Mouse (Mus musculus): ENCODE results near the gene Uqcrq.

Gene Uqcrq

GRCm38 (mm10) chr11:53430670-53431346, at the start of gene Uqcrq, which contains the start of gene Gdf9:
Gene Uqcrq, minus strand, starts transcription at chr11:53430831.
Gene Gdf9, plus strand, starts transcription at chr11:53431023.
- peak; percentile 99 for DNase-seq

GRCm38 (mm10) chr11:53479783-53480301, 49.2 kb upstream of the Uqcrq start, which contains the start of the genes Gm9945 and Sowaha:
Gene Gm9945, plus strand, starts transcription at chr11:53480166.
Gene Sowaha, minus strand, starts transcription at chr11:53480274.
- peak; percentile 27 for DNase-seq

- DNase-seq: no peak
Measured at GRCm38 (mm10) chr11:53479171-53479782, 48.6 kb upstream of the Uqcrq start.

- DNase-seq: no peak
Measured at GRCm38 (mm10) chr11:53478383-53479170, 47.9 kb upstream of the Uqcrq start.

GRCm38 (mm10) chr11:53477833-53478232, 47.2 kb upstream of the Uqcrq start:
- DNase-seq: no peak

GRCm38 (mm10) chr11:53475620-53476019, 45.0 kb upstream of the Uqcrq start:
- no peak for DNase-seq

GRCm38 (mm10) chr11:53472709-53473108, 42.1 kb upstream of the Uqcrq start:
- DNase-seq: no peak

- peak; percentile 87 for DNase-seq
Measured at GRCm38 (mm10) chr11:53469968-53470695, 39.5 kb upstream of the Uqcrq start, which contains the start of gene Gm9837. Gene Gm9837, minus strand, starts transcription at chr11:53470479.

- no peak for DNase-seq
Measured at GRCm38 (mm10) chr11:53469294-53469967, 38.8 kb upstream of the Uqcrq start.

- peak; percentile 68 for DNase-seq
Measured at GRCm38 (mm10) chr11:53466231-53466971, 35.8 kb upstream of the Uqcrq start.

GRCm38 (mm10) chr11:53463551-53464424, 33.2 kb upstream of the Uqcrq start:
- no peak for DNase-seq

GRCm38 (mm10) chr11:53461727-53462126, 31.1 kb upstream of the Uqcrq start:
- no peak for DNase-seq

- DNase-seq: no peak
Measured at GRCm38 (mm10) chr11:53460192-53460591, 29.6 kb upstream of the Uqcrq start.

GRCm38 (mm10) chr11:53458996-53459395, 28.4 kb upstream of the Uqcrq start:
- DNase-seq: no peak

- DNase-seq: no peak
Measured at GRCm38 (mm10) chr11:53457372-53457954, 26.8 kb upstream of the Uqcrq start.

GRCm38 (mm10) chr11:53456474-53457371, 26.1 kb upstream of the Uqcrq start, which contains the start of the genes Gm10447 and Shroom1:
Gene Gm10447, minus strand, starts transcription at chr11:53457110.
Gene Shroom1, plus strand, starts transcription at chr11:53457205.
- DNase-seq: no peak

GRCm38 (mm10) chr11:53453031-53453430, 22.4 kb upstream of the Uqcrq start:
- no peak for DNase-seq

- DNase-seq: no peak
Measured at GRCm38 (mm10) chr11:53452396-53452795, 21.8 kb upstream of the Uqcrq start.
